ENCODE assay signal across 11 mouse cellular contexts in genomic region chr1:37985764-37986323, GRCm38 (mm10). TPM values are rescaled to one million over a fixed set of nuclear protein-coding genes. Genes with fewer than 3 reads are reported as not detected.
A peak's percentile ranks its signal among the peaks of the same experiment; 100 is the strongest.
DNase-seq lines count a peak whose midpoint lies in the region; ATAC-seq and TF ChIP-seq lines count a peak whose summit lies in the region.
"Had no signal": no experiment of that assay in that cellular context is flagged by ENCODE, and none has a peak within 500 bp of the region (broad histone marks: within the 10 kb centered on the region; RNA-seq: fewer than 3 reads in every experiment).

No protein-coding gene starts in this region.

- intact Hi-C loops in left cerebral cortex, postnatal 10 days (cut with DNase I), result loop anchor here (1.0 kb wide), 1 partner anchor 83 kb away; no protein-coding TSS in a partner anchor

- peak; percentile 53; the same call in 1 of the 2 replicates for TF ChIP-seq CTCF in brain, embryonic 14.5 days (IDR thresholded peaks at IDR 0.05; ENCODE audit: borderline replicate concordance, extremely low read depth, insufficient read depth, insufficient read length)
- TF ChIP-seq CTCF in stomach, postnatal 0 days (IDR thresholded peaks at IDR 0.05; ENCODE audit: low read depth), result peak; percentile 78

- H3K27ac ChIP-seq in hindbrain, embryonic 11.5 days (ENCODE audit: low read depth, low read length), result no peak overlapping the region
- H3K27ac ChIP-seq in hindbrain, embryonic 12.5 days, result no peak overlapping the region
- H3K27ac ChIP-seq in stomach, postnatal 0 days (replicated peaks), result no peak overlapping the region

- no peak overlapping the region for H3K9ac ChIP-seq in hindbrain, embryonic 11.5 days (ENCODE audit: low read depth, low read length)
- no peak overlapping the region for H3K9ac ChIP-seq in hindbrain, embryonic 12.5 days
- H3K9ac ChIP-seq in stomach, postnatal 0 days (ENCODE audit: low read length), result no peak overlapping the region

- ATAC-seq in hindbrain, embryonic 11.5 days (ENCODE audit: low FRiP score), result no peak
- no peak for ATAC-seq in hindbrain, embryonic 12.5 days (ENCODE audit: low FRiP score)
- ATAC-seq in stomach, postnatal 0 days (ENCODE audit: low FRiP score, low TSS enrichment), result 0 out of 2 replicates have a peak, but pooled peaks have one; percentile 42
- no peak for ATAC-seq in megakaryocyte, adult 5-6 weeks (ENCODE audit: poor library complexity, severe bottlenecking)

- H3K4me1 ChIP-seq in hindbrain, embryonic 11.5 days (replicated peaks; ENCODE audit: control insufficient read depth, insufficient read depth, low read length), result no peaks in the 10 kb centered on the region
- H3K4me1 ChIP-seq in hindbrain, embryonic 12.5 days, result no peaks in the 10 kb centered on the region
- H3K4me1 ChIP-seq in stomach, postnatal 0 days (replicated peaks; ENCODE audit: control insufficient read depth, insufficient read depth), result no peaks in the 10 kb centered on the region

- no peak for TF ChIP-seq EP300 in stomach, postnatal 0 days (optimal IDR thresholded peaks at IDR 0.05)

- TF ChIP-seq POLR2A in brain, embryonic 14.5 days (IDR thresholded peaks at IDR 0.05; ENCODE audit: borderline replicate concordance, extremely low read depth, insufficient read depth, insufficient read length, poor library complexity, severe bottlenecking), result no peak

- H3K27me3 ChIP-seq in hindbrain, embryonic 11.5 days (ENCODE audit: control insufficient read depth, insufficient read depth, low read length), result no peaks in the 10 kb centered on the region
- H3K27me3 ChIP-seq in hindbrain, embryonic 12.5 days, result no peaks in the 10 kb centered on the region
- H3K27me3 ChIP-seq in stomach, postnatal 0 days (ENCODE audit: control insufficient read depth, insufficient read depth, low read length), result no peaks in the 10 kb centered on the region

- no peak overlapping the region for H3K4me3 ChIP-seq in hindbrain, embryonic 11.5 days (ENCODE audit: low read depth, low read length)
- H3K4me3 ChIP-seq in hindbrain, embryonic 12.5 days, result no peak overlapping the region
- no peak overlapping the region for H3K4me3 ChIP-seq in stomach, postnatal 0 days (ENCODE audit: low read depth, low read length)

- DNase-seq in hindbrain, embryonic 11.5 days (ENCODE audit: low spot score), result peak; percentile 44
- DNase-seq in urinary bladder, adult 18-20 months (ENCODE audit: low spot score in 2 of 2), result peak; percentile 19 to 20
- DNase-seq in urinary bladder, adult 2 months (ENCODE audit: low spot score), result no peak
- DNase-seq in brain, embryonic 14.5 days (ENCODE audit: low read depth), result peak; percentile 33
- DNase-seq in left cerebral cortex, postnatal 10 days (ENCODE audit: extremely low spot score in 1 of 2, low spot score in 2 of 2), result peak; percentile 34 to 51
- DNase-seq in stomach, postnatal 0 days (ENCODE audit: low spot score), result peak; percentile 31

- H3K4me2 ChIP-seq in hindbrain, embryonic 11.5 days (replicated peaks; ENCODE audit: low read depth, low read length), result no peak overlapping the region
- no peak overlapping the region for H3K4me2 ChIP-seq in hindbrain, embryonic 12.5 days (replicated peaks)
- H3K4me2 ChIP-seq in stomach, postnatal 0 days (replicated peaks; ENCODE audit: low read depth), result no peak overlapping the region

- peaks cover 9% of the 10 kb centered on the region; the same call in 1 of the 2 replicates for H3K36me3 ChIP-seq in hindbrain, embryonic 11.5 days (ENCODE audit: control insufficient read depth, insufficient read depth, low read length)
- H3K36me3 ChIP-seq in hindbrain, embryonic 12.5 days, result peaks cover 50% of the 10 kb centered on the region
- H3K36me3 ChIP-seq in stomach, postnatal 0 days (ENCODE audit: control insufficient read depth, insufficient read depth, low read length), result peaks cover 22% of the 10 kb centered on the region

- H3K9me3 ChIP-seq in hindbrain, embryonic 11.5 days (ENCODE audit: control insufficient read depth, low read length), result no peaks in the 10 kb centered on the region
- no peaks in the 10 kb centered on the region for H3K9me3 ChIP-seq in hindbrain, embryonic 12.5 days (replicated peaks)
- no peaks in the 10 kb centered on the region for H3K9me3 ChIP-seq in stomach, postnatal 0 days (ENCODE audit: control insufficient read depth, low read length)

- WGBS in hindbrain, embryonic 11.5 days, result 82% methylated on average over 9 of the region's 9 CpGs
- 81% methylated on average over 9 of the region's 9 CpGs for WGBS in hindbrain, embryonic 12.5 days
- WGBS in stomach, postnatal 0 days, result 78% methylated on average over 9 of the region's 9 CpGs

RNA-seq across cellular contexts. Expression of gene Txndc9, which starts 11.8 kb away (rescaled TPM):
- 188 TPM in 2 replicates for polyA plus RNA-seq in hindbrain, embryonic 11.5 days (2014; fragmentation: Nextera tagmentation; extraction: Ambion mirVana)
- polyA plus RNA-seq in hindbrain, embryonic 12.5 days (2016; fragmentation: Nextera tagmentation; extraction: Ambion mirVana), result 155 and 161 TPM in 2 replicates
- polyA plus RNA-seq in urinary bladder, adult 2 months (2012; rRNA removed), result 54.7 and 55.7 TPM in 2 replicates
- 49.7 and 51.0 TPM in 2 replicates for polyA plus RNA-seq in brain, embryonic 14.5 days (2012; rRNA removed)
- total RNA-seq in left cerebral cortex, postnatal 10 days (2021), result 10 to 100 TPM; 59.2 to 61.1 TPM
- polyA plus RNA-seq in stomach, postnatal 0 days (2015; fragmentation: Nextera tagmentation; extraction: Ambion mirVana), result 116 and 119 TPM in 2 replicates
- 60.9 and 65.4 TPM in 2 replicates for total RNA-seq in megakaryocyte, adult 5-6 weeks (2015)
- 48.1 and 51.9 TPM in 2 replicates for total RNA-seq in megakaryocyte, adult 5-6 weeks (2017)

RNA-seq across cellular contexts. Expression of gene Eif5b, which starts 12.0 kb away (rescaled TPM):
- polyA plus RNA-seq in hindbrain, embryonic 11.5 days (2014; fragmentation: Nextera tagmentation; extraction: Ambion mirVana), result 28.0 and 34.0 TPM in 2 replicates
- polyA plus RNA-seq in hindbrain, embryonic 12.5 days (2016; fragmentation: Nextera tagmentation; extraction: Ambion mirVana), result 31.3 and 34.0 TPM in 2 replicates
- polyA plus RNA-seq in urinary bladder, adult 2 months (2012; rRNA removed), result 26.0 and 35.1 TPM in 2 replicates
- 20.0 and 28.0 TPM in 2 replicates for polyA plus RNA-seq in brain, embryonic 14.5 days (2012; rRNA removed)
- total RNA-seq in left cerebral cortex, postnatal 10 days (2021), result 10 to 100 TPM; 34.8 to 44.9 TPM
- polyA plus RNA-seq in stomach, postnatal 0 days (2015; fragmentation: Nextera tagmentation; extraction: Ambion mirVana), result 15.6 and 17.7 TPM in 2 replicates
- total RNA-seq in megakaryocyte, adult 5-6 weeks (2015), result 20.8 and 21.1 TPM in 2 replicates
- total RNA-seq in megakaryocyte, adult 5-6 weeks (2017), result 7.6 and 14.3 TPM in 2 replicates

RNA-seq across cellular contexts. Expression of gene Lyg1, which starts 28.3 kb away (rescaled TPM):
- polyA plus RNA-seq in hindbrain, embryonic 11.5 days (2014; fragmentation: Nextera tagmentation; extraction: Ambion mirVana), result not detected in 2 replicates
- not detected in 2 replicates for polyA plus RNA-seq in hindbrain, embryonic 12.5 days (2016; fragmentation: Nextera tagmentation; extraction: Ambion mirVana)
- polyA plus RNA-seq in urinary bladder, adult 2 months (2012; rRNA removed), result not detected in 2 replicates
- polyA plus RNA-seq in brain, embryonic 14.5 days (2012; rRNA removed), result not detected in 2 replicates
- not detected for total RNA-seq in left cerebral cortex, postnatal 10 days (2021)
- 298 and 319 TPM in 2 replicates for polyA plus RNA-seq in stomach, postnatal 0 days (2015; fragmentation: Nextera tagmentation; extraction: Ambion mirVana)
- total RNA-seq in megakaryocyte, adult 5-6 weeks (2015), result not detected in 2 replicates
- total RNA-seq in megakaryocyte, adult 5-6 weeks (2017), result not detected in 2 replicates
- polyA plus RNA-seq: embryonic facial prominence, embryonic 14.5 days; limb, embryonic 14.5 days; stomach, embryonic 14.5 days had no signal

Comparison
In these comparisons a context has a peak if more than half of its experiments do, and no peak if none do; other contexts are left out.
1. RNA of gene Lyg1, which starts 28.3 kb away (polyA plus RNA-seq): 298 to 319 TPM in stomach, postnatal 0 days; not detected in hindbrain, embryonic 11.5 days, not detected in hindbrain, embryonic 12.5 days, not detected in urinary bladder, adult 2 months and not detected in brain, embryonic 14.5 days; every median in the first group is over 100 times any median in the second.